Mouse (Mus musculus): ENCODE measurements around the gene Mtfr1l. TPM values are rescaled to one million over a fixed set of nuclear protein-coding genes. Genes with fewer than 3 reads are reported as not detected.
A peak's percentile ranks its signal among the peaks of the same experiment; 100 is the strongest.

Mtfr1l gene
- polyA plus RNA-seq, 1 experiment from 2014 or later, result 179 TPM

GRCm38 (mm10) chr4:134551494-134552316 is 16.5 kb upstream of the Mtfr1l start, which contains the start of gene Selenon:
Selenon (minus strand) TSS chr4:134552166.
- Histone ChIP-seq H3K9ac (peak within 1 kb of the TSS; percentile 94), H3K4me1 (replicated peaks) (peaks cover 35% of the 10 kb centered on the region), H3K27ac (replicated peaks) (peak within 1 kb of the TSS; percentile 88), H3K9me3 (no peaks in the 10 kb centered on the region), H3K36me3 (peaks cover 24% of the 10 kb centered on the region), H3K27me3 (no peaks in the 10 kb centered on the region), H3K4me2 (peak within 1 kb of the TSS; percentile 71), H3K4me3 (peak within 1 kb of the TSS; percentile 76)
- peak; percentile 84 for ATAC-seq (ENCODE audit: low FRiP score, low read depth)
- WGBS, result under 1% methylated on average over 41 of the region's 67 CpGs

- Histone ChIP-seq H3K27ac (replicated peaks) (no peak overlapping the region), H3K9ac (no peak overlapping the region), H3K4me3 (no peak overlapping the region), H3K4me2 (no peak overlapping the region), H3K27me3 (no peaks in the 10 kb centered on the region), H3K36me3 (peaks cover 28% of the 10 kb centered on the region), H3K4me1 (replicated peaks) (peaks cover 35% of the 10 kb centered on the region), H3K9me3 (no peaks in the 10 kb centered on the region)
- 97% methylated on average over 8 of the region's 8 CpGs for WGBS
- no peak for ATAC-seq (ENCODE audit: low FRiP score, low read depth)
Observed at GRCm38 (mm10) chr4:134549899-134550298, 14.7 kb upstream of the Mtfr1l start.

- 69% methylated on average over 18 of the region's 18 CpGs for WGBS
- no peak for ATAC-seq (ENCODE audit: low FRiP score, low read depth)
- H3K9ac ChIP-seq, result no peak overlapping the region
Observed at GRCm38 (mm10) chr4:134548169-134548938, 13.2 kb upstream of the Mtfr1l start.

GRCm38 (mm10) chr4:134546814-134547705 is 11.9 kb upstream of the Mtfr1l start:
- Histone ChIP-seq H3K4me3 (no peak overlapping the region), H3K4me1 (replicated peaks) (peaks cover 30% of the 10 kb centered on the region), H3K27ac (replicated peaks) (no peak overlapping the region), H3K9me3 (no peaks in the 10 kb centered on the region), H3K27me3 (no peaks in the 10 kb centered on the region), H3K9ac (no peak overlapping the region), H3K36me3 (peaks cover 50% of the 10 kb centered on the region), H3K4me2 (no peak overlapping the region)
- WGBS, result 75% methylated on average over 9 of the region's 9 CpGs
- ATAC-seq (ENCODE audit: low FRiP score, low read depth), result no peak

More at GRCm38 (mm10) chr4:134548169-134548938, 13.2 kb upstream of the Mtfr1l start:
- peaks cover 35% of the 10 kb centered on the region for H3K4me1 ChIP-seq (replicated peaks)
- no peak overlapping the region for H3K4me2 ChIP-seq
- H3K27ac ChIP-seq (replicated peaks), result no peak overlapping the region
- no peaks in the 10 kb centered on the region for H3K27me3 ChIP-seq
- H3K4me3 ChIP-seq, result no peak overlapping the region
- H3K36me3 ChIP-seq, result peaks cover 39% of the 10 kb centered on the region
- H3K9me3 ChIP-seq, result no peaks in the 10 kb centered on the region

- 7% methylated on average over 5 of the region's 5 CpGs for WGBS
- peaks cover 66% of the 10 kb centered on the region for H3K36me3 ChIP-seq
- no peak overlapping the region for H3K9ac ChIP-seq
Observed at GRCm38 (mm10) chr4:134543261-134543660, 8.1 kb upstream of the Mtfr1l start.

GRCm38 (mm10) chr4:134542726-134543125 is 7.5 kb upstream of the Mtfr1l start:
- no peak overlapping the region for H3K27ac ChIP-seq (replicated peaks)
- no peak overlapping the region for H3K4me2 ChIP-seq
- no peak overlapping the region for H3K9ac ChIP-seq
- no peaks in the 10 kb centered on the region for H3K9me3 ChIP-seq
- peaks cover 15% of the 10 kb centered on the region for H3K4me1 ChIP-seq (replicated peaks)
- WGBS, result 94% methylated on average over 9 of the region's 9 CpGs
- no peak overlapping the region for H3K4me3 ChIP-seq
- no peaks in the 10 kb centered on the region for H3K27me3 ChIP-seq
- peaks cover 62% of the 10 kb centered on the region for H3K36me3 ChIP-seq
- no peak for ATAC-seq (ENCODE audit: low FRiP score, low read depth)

More at GRCm38 (mm10) chr4:134543261-134543660, 8.1 kb upstream of the Mtfr1l start:
- Histone ChIP-seq H3K9me3 (no peaks in the 10 kb centered on the region), H3K4me2 (no peak overlapping the region), H3K27ac (replicated peaks) (no peak overlapping the region), H3K27me3 (no peaks in the 10 kb centered on the region), H3K4me1 (replicated peaks) (peaks cover 21% of the 10 kb centered on the region), H3K4me3 (no peak overlapping the region)
- ATAC-seq (ENCODE audit: low FRiP score, low read depth), result peak; percentile 71

GRCm38 (mm10) chr4:134538997-134539580 is 3.9 kb upstream of the Mtfr1l start:
- no peaks in the 10 kb centered on the region for H3K27me3 ChIP-seq
- no peak overlapping the region for H3K9ac ChIP-seq
- H3K36me3 ChIP-seq, result peaks cover 44% of the 10 kb centered on the region
- H3K27ac ChIP-seq (replicated peaks), result no peak overlapping the region
- peaks cover 18% of the 10 kb centered on the region for H3K4me1 ChIP-seq (replicated peaks)
- WGBS, result 77% methylated on average over 10 of the region's 10 CpGs
- H3K4me3 ChIP-seq, result no peak overlapping the region
- no peak for ATAC-seq (ENCODE audit: low FRiP score, low read depth)
- H3K9me3 ChIP-seq, result no peaks in the 10 kb centered on the region
- H3K4me2 ChIP-seq, result no peak overlapping the region

GRCm38 (mm10) chr4:134535787-134536151 is 582 bp upstream of the Mtfr1l start:
- H3K27ac ChIP-seq (replicated peaks), result peak overlapping the region; percentile 66; the same call in 1 of the 2 replicates
- ATAC-seq (ENCODE audit: low FRiP score, low read depth), result peak; percentile 23
- H3K4me2 ChIP-seq, result peak overlapping the region; percentile 93
- H3K27me3 ChIP-seq, result no peaks in the 10 kb centered on the region
- WGBS, result 7% methylated on average over 8 of the region's 8 CpGs
- H3K36me3 ChIP-seq, result peaks cover 27% of the 10 kb centered on the region
- peak overlapping the region; percentile 77 for H3K4me3 ChIP-seq
- H3K9ac ChIP-seq, result peak overlapping the region; percentile 32
- H3K9me3 ChIP-seq, result no peaks in the 10 kb centered on the region
- H3K4me1 ChIP-seq (replicated peaks), result peaks cover 33% of the 10 kb centered on the region

- Histone ChIP-seq H3K27ac (replicated peaks) (peak overlapping the region; percentile 77), H3K4me3 (peak overlapping the region; percentile 77), H3K4me1 (replicated peaks) (peaks cover 32% of the 10 kb centered on the region), H3K36me3 (peaks cover 28% of the 10 kb centered on the region), H3K4me2 (peak overlapping the region; percentile 93), H3K27me3 (no peaks in the 10 kb centered on the region), H3K9ac (peak overlapping the region; percentile 65), H3K9me3 (no peaks in the 10 kb centered on the region)
- ATAC-seq (ENCODE audit: low FRiP score, low read depth), result peak; percentile 1; the same call in 1 of the 2 replicates
- 1% methylated on average over 57 of the region's 57 CpGs for WGBS
Observed at GRCm38 (mm10) chr4:134534124-134534886, 882 bp downstream of the Mtfr1l start.

- H3K4me2 ChIP-seq, result peak overlapping the region; percentile 93
- ATAC-seq (ENCODE audit: low FRiP score, low read depth), result no peak
- no peaks in the 10 kb centered on the region for H3K27me3 ChIP-seq
- H3K4me1 ChIP-seq (replicated peaks), result peaks cover 25% of the 10 kb centered on the region
- H3K4me3 ChIP-seq, result no peak overlapping the region
- H3K36me3 ChIP-seq, result peaks cover 30% of the 10 kb centered on the region
- no peak overlapping the region for H3K27ac ChIP-seq (replicated peaks)
- no peaks in the 10 kb centered on the region for H3K9me3 ChIP-seq
- H3K9ac ChIP-seq, result peak overlapping the region; percentile 65; the same call in 1 of the 2 replicates
- WGBS, result 85% methylated on average over 4 of the region's 4 CpGs
Observed at GRCm38 (mm10) chr4:134533421-134533820, 1.8 kb downstream of the Mtfr1l start.

All from hindbrain, embryonic 15.5 days (tissue).